ENCODE assay signal across 11 mouse cellular contexts in the genomic region with DNA sequence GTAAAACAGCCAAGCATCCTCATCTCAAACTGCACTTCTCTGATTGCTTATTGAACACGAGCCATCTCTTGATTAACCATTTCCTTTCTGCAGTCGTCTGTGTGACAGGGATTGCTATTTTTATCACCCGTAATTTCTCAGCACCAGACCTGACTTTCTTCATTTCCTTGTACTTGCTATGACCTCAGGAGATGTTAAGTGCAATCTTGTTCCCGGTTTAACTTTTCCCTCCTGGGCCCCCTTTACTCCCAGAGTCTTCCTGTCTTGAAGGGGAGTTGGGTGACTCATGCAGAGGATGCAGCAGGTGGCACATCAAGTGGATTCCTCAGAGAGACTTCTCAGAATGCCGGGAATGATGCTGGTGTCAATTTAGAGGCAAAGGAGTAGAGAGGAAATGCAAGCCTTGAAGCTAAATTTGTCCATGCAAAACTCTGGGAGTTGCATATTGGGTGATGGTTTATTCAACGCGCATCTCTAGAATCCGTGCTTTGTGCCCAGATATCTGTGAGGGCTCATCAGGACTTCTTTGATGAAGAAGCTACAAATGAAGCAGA.
"Had no signal": no experiment of that assay in that cellular context is flagged by ENCODE, and none has a peak within 500 bp of the region (broad histone marks: within the 10 kb centered on the region; RNA-seq: fewer than 3 reads in every experiment).

No protein-coding gene starts in this region.

- H3K4me2 ChIP-seq: liver, embryonic 11.5 days; liver, embryonic 15.5 days; lung, embryonic 14.5 days; midbrain, embryonic 13.5 days had no signal

- H3K36me3 ChIP-seq: limb, embryonic 10.5 days; liver, embryonic 15.5 days; midbrain, embryonic 13.5 days had no signal

- H3K4me3 ChIP-seq: limb, embryonic 10.5 days; liver, embryonic 15.5 days; midbrain, embryonic 13.5 days had no signal

- DNase-seq: kidney, adult 2 months; kidney, postnatal 36 days; lung, embryonic 14.5 days; lung, postnatal 36 days; spleen, adult 18-20 months; thymus, adult 18-20 months; thymus, postnatal 25 days had no signal

- H3K4me1 ChIP-seq: limb, embryonic 10.5 days; liver, embryonic 15.5 days had no signal

- H3K9ac ChIP-seq: liver, embryonic 15.5 days; lung, embryonic 14.5 days; midbrain, embryonic 13.5 days had no signal

- H3K27ac ChIP-seq: limb, embryonic 10.5 days; liver, embryonic 15.5 days; midbrain, embryonic 13.5 days had no signal

- H3K9me3 ChIP-seq: limb, embryonic 10.5 days; liver, embryonic 15.5 days; midbrain, embryonic 13.5 days had no signal

- H3K27me3 ChIP-seq: midbrain, embryonic 13.5 days had no signal

- ATAC-seq: midbrain, embryonic 13.5 days had no signal
